Mouse (Mus musculus) CH12.LX (cell line): Measurements from ENCODE around the gene Astn2. TPM values are rescaled to one million over a fixed set of nuclear protein-coding genes. Genes with fewer than 3 reads are reported as not detected.

Experiments used
- DNase-seq: peaks from one replicate; pipeline ENCODE4 v3.0.0-alpha.2; 2013; ENCODE audit errors: extremely low read depth
- H3K27ac ChIP-seq: 2 replicates; pipeline ENCODE4 v1.5.1; 2012; ENCODE audit warnings: low read depth, mild to moderate bottlenecking, control low read depth, moderate library complexity; ENCODE audit not compliant: insufficient read depth
- H3K27me3 ChIP-seq: replicated peaks from 2 replicates; pipeline ENCODE3; 2012; ENCODE audit warnings: inconsistent platforms
- H3K36me3 ChIP-seq, 2 experiments: replicated peaks in 1 of 2; 2 replicates each; pipeline versions ENCODE3 to v1.6.1; 2012; ENCODE audit warnings: inconsistent platforms in 1 of 2, low read length in 1 of 2, mild to moderate bottlenecking in 1 of 2, mixed read lengths in 1 of 2, moderate library complexity in 1 of 2; ENCODE audit not compliant: control insufficient read depth in 1 of 2, insufficient read depth in 1 of 2
- H3K4me1 ChIP-seq, 2 experiments: 2 replicates each; pipeline ENCODE4 v1.6.1; 2012; ENCODE audit warnings: inconsistent platforms in 1 of 2, moderate library complexity in 1 of 2; ENCODE audit not compliant: insufficient read depth in 2 of 2, control insufficient read depth in 1 of 2
- H3K4me2 ChIP-seq: 2 replicates; pipeline ENCODE4 v1.6.1; 2012; ENCODE audit warnings: low read depth, mild to moderate bottlenecking, control low read depth; ENCODE audit not compliant: poor library complexity, insufficient read depth, severe bottlenecking
- H3K4me3 ChIP-seq, 3 experiments: fragments of 150-350 bp in 1 of 3; sonication (generic) in 1 of 3; replicated peaks in 1 of 3; 2 replicates each; pipeline versions ENCODE3 to v1.5.1; 2011 to 2012; ENCODE audit warnings: low read depth in 2 of 3, low read length in 2 of 3, mild to moderate bottlenecking in 2 of 3, moderate library complexity in 2 of 3, control low read depth in 1 of 3, improper control_type of control experiment in 1 of 3, inconsistent platforms in 1 of 3, mixed read lengths in 1 of 3; ENCODE audit not compliant: poor library complexity in 1 of 3
- H3K79me2 ChIP-seq: replicated peaks from 2 replicates; pipeline ENCODE4 v1.6.1; 2012; ENCODE audit warnings: mild to moderate bottlenecking, moderate library complexity; ENCODE audit not compliant: control insufficient read depth, poor library complexity, insufficient read depth, severe bottlenecking; ENCODE audit errors: extremely low read depth
- H3K9ac ChIP-seq: 2 replicates; pipeline ENCODE4 v1.6.1; 2012; ENCODE audit warnings: low read depth, mild to moderate bottlenecking, control low read depth, moderate library complexity; ENCODE audit not compliant: insufficient read depth
- H3K9me3 ChIP-seq: replicated peaks from 2 replicates; pipeline ENCODE3; 2012; ENCODE audit warnings: low read length, inconsistent platforms, mixed read lengths
- CHD2 ChIP-seq: IDR thresholded peaks from 2 replicates; pipeline ENCODE4 v1.6.1; 2011; ENCODE audit warnings: low read length, improper control_type of control experiment
- ELF1 ChIP-seq: IDR thresholded peaks from 2 replicates; pipeline ENCODE4 v1.6.1; 2014; ENCODE audit warnings: low read depth, mild to moderate bottlenecking, inconsistent platforms, low read length, improper control_type of control experiment
- GABPA ChIP-seq: IDR thresholded peaks from 2 replicates; pipeline ENCODE4 v1.6.1; 2012; ENCODE audit warnings: low read depth, low read length, improper control_type of control experiment, inconsistent platforms; ENCODE audit not compliant: insufficient replicate concordance
- HCFC1 ChIP-seq: IDR thresholded peaks from 2 replicates; pipeline ENCODE4 v1.6.1; 2012; ENCODE audit warnings: low read depth, mild to moderate bottlenecking, inconsistent platforms, low read length, improper control_type of control experiment
- IRF4 ChIP-seq: IDR thresholded peaks from 2 replicates; pipeline ENCODE4 v1.6.1; 2014; ENCODE audit warnings: low read depth, mild to moderate bottlenecking, inconsistent platforms, low read length, improper control_type of control experiment
- JUND ChIP-seq: conservative IDR thresholded peaks from 2 replicates; pipeline ENCODE4 v1.6.1; 2011; ENCODE audit warnings: low read depth, low read length, improper control_type of control experiment
- KAT2A ChIP-seq: IDR thresholded peaks from 2 replicates; pipeline ENCODE4 v1.6.1; 2012; ENCODE audit warnings: low read length, improper control_type of control experiment, inconsistent platforms; ENCODE audit not compliant: insufficient replicate concordance
- MAX ChIP-seq: IDR thresholded peaks from 2 replicates; pipeline ENCODE4 v1.6.1; 2011; ENCODE audit warnings: low read length, improper control_type of control experiment
- MAZ ChIP-seq: IDR thresholded peaks from 2 replicates; pipeline ENCODE4 v1.6.1; 2012; ENCODE audit warnings: low read depth, mild to moderate bottlenecking, inconsistent platforms, low read length, improper control_type of control experiment, moderate library complexity
- MEF2A ChIP-seq: IDR thresholded peaks from 2 replicates; pipeline ENCODE4 v1.6.1; 2014; ENCODE audit warnings: low read depth, mild to moderate bottlenecking, inconsistent platforms, low read length, improper control_type of control experiment, borderline replicate concordance
- NELFE ChIP-seq: IDR thresholded peaks from 2 replicates; pipeline ENCODE4 v1.6.1; 2011; ENCODE audit warnings: low read depth, low read length, improper control_type of control experiment
- NRF1 ChIP-seq: IDR thresholded peaks from 2 replicates; pipeline ENCODE4 v1.6.1; 2014; ENCODE audit warnings: low read depth, mild to moderate bottlenecking, inconsistent platforms, low read length, improper control_type of control experiment, moderate library complexity
- PAX5 ChIP-seq: IDR thresholded peaks from 2 replicates; pipeline ENCODE4 v1.6.1; 2012; ENCODE audit warnings: low read length, inconsistent platforms, mixed read lengths
- POLR2A ChIP-seq: IDR thresholded peaks from 2 replicates; pipeline ENCODE4 v1.6.1; 2011; ENCODE audit warnings: low read depth, mild to moderate bottlenecking, improper control_type of control experiment, low read length
- RAD21 ChIP-seq: IDR thresholded peaks from 2 replicates; pipeline ENCODE4 v1.6.1; 2011; ENCODE audit warnings: low read depth, mild to moderate bottlenecking, low read length, improper control_type of control experiment, moderate library complexity
- SMC3 ChIP-seq: IDR thresholded peaks from 2 replicates; pipeline ENCODE4 v1.6.1; 2011; ENCODE audit warnings: low read depth, low read length, improper control_type of control experiment
- TBP ChIP-seq: conservative IDR thresholded peaks from 2 replicates; pipeline ENCODE4 v1.6.1; 2011; ENCODE audit warnings: low read depth, low read length, improper control_type of control experiment
- TCF12 ChIP-seq: IDR thresholded peaks from 2 replicates; pipeline ENCODE4 v1.6.1; 2014; ENCODE audit warnings: low read depth, mild to moderate bottlenecking, inconsistent platforms, low read length, improper control_type of control experiment
- USF1 ChIP-seq: IDR thresholded peaks from 2 replicates; pipeline ENCODE4 v1.6.1; 2014; ENCODE audit warnings: low read depth, mild to moderate bottlenecking, inconsistent platforms, low read length, improper control_type of control experiment
- USF2 ChIP-seq: conservative IDR thresholded peaks from 2 replicates; pipeline ENCODE4 v1.6.1; 2011; ENCODE audit warnings: low read depth, low read length, improper control_type of control experiment
- ZC3H11A ChIP-seq: IDR thresholded peaks from 2 replicates; pipeline ENCODE4 v1.6.1; 2012; ENCODE audit warnings: low read depth, mild to moderate bottlenecking, inconsistent platforms, low read length, improper control_type of control experiment
- ZKSCAN1 ChIP-seq: IDR thresholded peaks from 2 replicates; pipeline ENCODE4 v1.6.1; 2012; ENCODE audit warnings: low read depth, inconsistent platforms, low read length, improper control_type of control experiment, borderline replicate concordance
- ZMIZ1 ChIP-seq: IDR thresholded peaks from 2 replicates; pipeline ENCODE4 v1.6.1; 2012; ENCODE audit warnings: low read depth, mild to moderate bottlenecking, inconsistent platforms, low read length, improper control_type of control experiment
- ZNF384 ChIP-seq: IDR thresholded peaks from 2 replicates; pipeline ENCODE4 v1.6.1; 2012; ENCODE audit warnings: low read depth, low read length, improper control_type of control experiment, inconsistent platforms
- dilution Hi-C: fragments of 300-500 bp; cut with MboI; formaldehyde crosslinking; loops from 2 replicates; pipeline ENCODE4 v1.14.3; 2020; ENCODE audit warnings: low sequenced_read_pairs; ENCODE audit not compliant: extremely low pct_unique_long_range_greater_than_20kb, extremely low pct_ligation_motif_present
- in situ Hi-C: fragments of 300-500 bp; cut with MboI; formaldehyde crosslinking; loops from 3 replicates; pipeline ENCODE4 v1.14.3; 2019; ENCODE audit warnings: low sequenced_read_pairs, low pct_ligation_motif_present, low pct_unique_long_range_greater_than_20kb, mixed read lengths
- polyA plus RNA-seq: library from polyadenylated mRNA; unstranded; fragments of >175 nt; gene quantifications from 2 replicates; pipeline ENCODE4 v1.2.1, GENCODE M21; 2012; ENCODE audit warnings: low read depth; ENCODE audit not compliant: insufficient read length
- total RNA-seq, 2 experiments: library from RNA; depleted of rRNA; stranded (reverse); fragments of 300-350 nt in 1 of 2; fragments of >200 nt in 1 of 2; gene quantifications; 2 replicates each; pipeline ENCODE4 v1.2.3; 2012 to 2014

Astn2 gene
- total and polyA plus RNA-seq, 3 experiments, result not detected

DNA sequence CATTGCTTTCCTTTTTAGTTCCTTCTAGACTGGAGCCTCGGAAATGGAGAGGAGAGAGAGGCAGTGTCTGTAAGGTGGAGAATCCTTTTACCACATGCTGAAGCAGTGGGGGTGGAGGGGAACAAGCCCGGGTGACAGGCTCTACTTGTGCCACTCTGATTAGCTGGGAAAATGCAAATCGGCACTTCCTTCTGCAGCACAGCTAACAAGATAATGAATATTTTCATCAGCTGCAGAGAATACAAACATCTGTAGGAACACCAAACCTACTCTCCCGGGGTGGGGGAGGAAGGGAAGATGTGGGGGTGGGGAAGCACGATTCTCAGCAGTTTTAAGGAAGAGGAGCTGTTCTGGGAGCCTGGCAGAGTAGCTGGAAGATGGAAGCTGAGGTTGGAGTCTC, 725.5 kb downstream of the Astn2 start:
- no peak overlapping the region for H3K9ac ChIP-seq
- H3K79me2 ChIP-seq, result no peaks in the 10 kb centered on the region

DNA sequence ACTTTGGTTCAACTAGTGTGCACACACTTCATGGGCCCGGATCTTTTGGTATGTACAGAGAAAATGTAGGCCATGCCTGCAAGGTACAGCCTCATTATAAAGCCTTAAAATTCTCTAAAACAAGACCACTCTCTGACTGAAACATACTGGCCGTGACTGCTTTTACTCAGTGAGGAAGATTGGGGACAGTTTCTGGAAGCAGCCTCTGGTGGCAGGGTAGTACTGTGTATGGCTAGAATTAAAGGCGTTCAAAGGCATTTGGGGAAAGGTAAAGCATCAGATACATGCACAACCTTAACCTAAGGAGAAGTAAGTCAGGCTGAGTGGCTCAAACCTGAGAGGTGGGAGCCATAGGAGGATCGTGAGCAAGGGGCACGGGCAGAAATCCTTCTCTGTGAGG, 725.9 kb downstream of the Astn2 start:
- Histone ChIP-seq H3K36me3 (no peaks in the 10 kb centered on the region), H3K27ac (no peak overlapping the region), H3K4me1 (no peaks in the 10 kb centered on the region), H3K9me3 (peaks cover 31% of the 10 kb centered on the region), H3K79me2 (no peaks in the 10 kb centered on the region), H3K4me3 (no peak overlapping the region), H3K9ac (no peak overlapping the region), H3K4me2 (no peak overlapping the region), H3K27me3 (no peaks in the 10 kb centered on the region)
- TF ChIP-seq TCF12 (no peak), ZC3H11A (no peak), TBP (no peak), GABPA (no peak), NRF1 (no peak), ZMIZ1 (no peak), HCFC1 (no peak), JUND (no peak), MAX (no peak), ELF1 (no peak), SMC3 (no peak), CHD2 (no peak), USF1 (no peak), RAD21 (no peak), NELFE (no peak), PAX5 (no peak), KAT2A (no peak), MEF2A (no peak), ZKSCAN1 (no peak), IRF4 (no peak)
- DNase-seq, result no peak
- dilution Hi-C loops, result no loop called here
- in situ Hi-C loops, result no loop called here

More for the DNA sequence above, 725.5 kb downstream of the Astn2 start:
- H3K27ac ChIP-seq, result no peak overlapping the region
- no peak overlapping the region for H3K4me2 ChIP-seq
- no peak overlapping the region for H3K4me3 ChIP-seq
- dilution Hi-C loops, result no loop called here
- no peaks in the 10 kb centered on the region for H3K27me3 ChIP-seq
- no peaks in the 10 kb centered on the region for H3K36me3 ChIP-seq
- DNase-seq, result no peak
- peaks cover 32% of the 10 kb centered on the region for H3K9me3 ChIP-seq
- in situ Hi-C loops, result no loop called here
- H3K4me1 ChIP-seq, result no peaks in the 10 kb centered on the region
- TF ChIP-seq TCF12, result no peak
- no peak for TF ChIP-seq HCFC1
- TF ChIP-seq KAT2A, result no peak
- no peak for TF ChIP-seq USF2
- TF ChIP-seq ZNF384, result no peak
- no peak for TF ChIP-seq JUND
- TF ChIP-seq MAX, result no peak
- no peak for TF ChIP-seq USF1
- no peak for TF ChIP-seq MAZ
- TF ChIP-seq ZC3H11A, result no peak
- no peak for TF ChIP-seq POLR2A
- TF ChIP-seq, all 38 proteins: peak for 0
